Mouse (Mus musculus) small intestine, adult 2 months (tissue): ENCODE measurements around the gene Znrf2. TPM values are rescaled to one million over a fixed set of nuclear protein-coding genes. Genes with fewer than 3 reads are reported as not detected.
"Not testable (repeated sequence)": the region's sequence is repeated elsewhere in the genome, so short reads cannot be mapped to it uniquely, and the experiment has no call there.

Experiments
- H3K27ac ChIP-seq: fragments of 200-500 bp; 2 replicates; pipeline ENCODE4 v1.5.1; 2012; ENCODE audit warnings: low read depth, low read length, control low read depth, inconsistent platforms; ENCODE audit not compliant: insufficient read depth
- H3K27me3 ChIP-seq: fragments of 200-500 bp; 2 replicates; pipeline ENCODE4 v1.6.1; 2012; ENCODE audit warnings: mild to moderate bottlenecking, moderate library complexity, low read length, inconsistent platforms; ENCODE audit not compliant: control insufficient read depth, insufficient read depth
- H3K36me3 ChIP-seq: fragments of 200-500 bp; 2 replicates; pipeline ENCODE4 v1.6.1; 2012; ENCODE audit warnings: mild to moderate bottlenecking, low read length, control low read depth, inconsistent platforms; ENCODE audit not compliant: control insufficient read depth, insufficient read depth
- H3K4me1 ChIP-seq: fragments of 200-500 bp; 2 replicates; pipeline ENCODE4 v1.6.1; 2012; ENCODE audit warnings: low read length, inconsistent platforms, mixed read lengths; ENCODE audit not compliant: control insufficient read depth, insufficient read depth, insufficient read length
- H3K4me3 ChIP-seq: fragments of 200-500 bp; 2 replicates; pipeline ENCODE4 v1.5.1; 2012; ENCODE audit warnings: low read depth, mild to moderate bottlenecking, control low read depth, inconsistent platforms, low read length, moderate library complexity
- CTCF ChIP-seq: fragments of 200-500 bp; IDR thresholded peaks from 2 replicates; pipeline ENCODE4 v1.5.1; 2012; ENCODE audit warnings: low read depth, mild to moderate bottlenecking, control low read depth, inconsistent platforms, low read length, moderate library complexity, mixed read lengths; ENCODE audit not compliant: insufficient replicate concordance, insufficient read length; ENCODE audit errors: extremely low read depth
- POLR2A ChIP-seq: fragments of 200-500 bp; IDR thresholded peaks from 2 replicates; pipeline ENCODE4 v1.6.1; 2012; ENCODE audit warnings: low read depth, mild to moderate bottlenecking, control low read depth, inconsistent platforms, low read length, moderate library complexity
- WGBS: fragments of 180-500 bp; shearing (Covaris S2); methylation state at CpG from one replicate; pipeline ENCODE4 v1.1.7; 2018; 5-methylcytosine and 5-hydroxymethylcytosine counted together
- polyA plus RNA-seq: library from polyadenylated mRNA; depleted of rRNA; stranded (reverse); fragments of >200 nt; gene quantifications from 2 replicates; pipeline ENCODE4 v1.2.3, GENCODE M21; 2012

The Znrf2 gene
- polyA plus RNA-seq, 1 experiment = 7.0 TPM

DNA sequence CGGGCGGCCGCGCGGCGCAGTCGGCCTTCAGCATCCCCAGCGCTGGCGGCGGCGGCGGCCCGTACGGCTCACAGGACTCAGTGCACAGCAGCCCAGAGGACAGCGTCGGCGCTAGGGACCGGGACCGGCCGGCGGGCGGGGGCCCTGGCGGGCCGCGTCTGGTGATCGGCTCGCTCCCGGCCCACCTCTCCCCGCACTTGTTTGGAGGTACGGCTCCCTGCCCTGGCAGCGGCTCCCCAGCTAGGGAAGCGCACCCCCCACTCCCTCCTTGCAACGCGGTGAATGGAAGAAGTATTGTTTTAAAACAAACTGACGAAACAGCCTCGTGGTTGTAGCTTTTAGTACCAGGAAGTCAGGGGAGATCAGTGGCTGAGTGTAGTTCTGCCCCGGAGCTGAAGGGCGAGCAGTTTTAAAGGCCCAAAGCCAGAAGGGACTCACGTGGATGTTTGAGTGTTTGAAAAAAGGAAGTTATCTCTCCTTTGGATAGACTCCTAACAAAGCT lies 601 bp downstream of the Znrf2 start:
- no peaks in the 10 kb centered on the region for H3K27me3 ChIP-seq
- H3K36me3 ChIP-seq = no peaks in the 10 kb centered on the region
- TF ChIP-seq CTCF (no peak), POLR2A (peak; percentile 60; the same call in 1 of the 2 replicates)
- H3K4me1 ChIP-seq = peaks cover 10% of the 10 kb centered on the region
- peak overlapping the region; percentile 83 for H3K4me3 ChIP-seq
- WGBS = 4% methylated on average over 38 of the region's 39 CpGs
- H3K27ac ChIP-seq = peak overlapping the region; percentile 90

DNA sequence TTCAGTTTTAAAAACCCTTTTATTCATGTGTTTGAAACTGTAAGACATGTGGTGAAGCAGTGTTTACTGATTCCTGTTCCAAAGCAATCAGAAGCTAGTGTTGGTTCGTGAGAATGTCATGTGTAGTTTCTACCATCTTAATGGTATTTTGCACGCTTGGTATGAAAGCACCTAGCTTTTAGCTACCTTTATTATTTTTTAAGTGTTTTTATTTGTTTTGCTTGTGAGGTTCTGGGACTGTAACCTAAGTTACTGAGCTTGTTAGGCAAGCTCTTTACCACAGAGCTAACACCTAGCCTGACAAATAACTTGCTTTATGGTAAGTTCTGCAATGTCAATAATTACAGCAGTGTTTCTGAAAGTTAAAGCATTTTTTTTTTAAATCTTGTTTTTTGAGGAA lies 1.7 kb downstream of the Znrf2 start:
- WGBS = 35% methylated on average over 2 of the region's 2 CpGs
- Histone ChIP-seq H3K27me3 (no peaks in the 10 kb centered on the region), H3K4me1 (peaks cover 3% of the 10 kb centered on the region), H3K4me3 (peak overlapping the region; percentile 49), H3K36me3 (no peaks in the 10 kb centered on the region), H3K27ac (no peak overlapping the region)
- no peak for TF ChIP-seq POLR2A
- TF ChIP-seq CTCF = no peak

DNA sequence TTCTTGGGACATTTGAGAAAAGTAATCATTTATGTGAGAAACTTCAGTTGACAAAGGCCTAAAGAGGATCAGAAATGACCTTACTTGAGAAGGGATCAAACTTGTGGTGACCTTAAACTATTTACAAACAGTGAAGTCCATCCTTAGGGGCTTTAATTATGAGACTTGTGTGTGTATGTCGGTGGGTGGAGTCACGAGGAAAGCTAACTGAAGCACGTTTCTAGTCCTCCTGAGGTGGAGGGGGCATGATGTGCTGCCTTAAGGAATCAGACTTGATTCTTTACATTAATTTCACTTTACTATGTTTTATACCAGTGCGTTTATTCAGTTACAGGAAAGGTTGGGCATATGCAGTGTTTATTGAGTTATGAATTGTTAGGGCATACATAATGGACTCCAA lies 2.6 kb downstream of the Znrf2 start:
- Histone ChIP-seq H3K4me3 (no peak overlapping the region), H3K4me1 (peaks cover 3% of the 10 kb centered on the region), H3K36me3 (no peaks in the 10 kb centered on the region), H3K27ac (no peak overlapping the region), H3K27me3 (no peaks in the 10 kb centered on the region)
- TF ChIP-seq POLR2A (no peak), CTCF (no peak)
- WGBS = 42% methylated on average over 4 of the region's 4 CpGs

DNA sequence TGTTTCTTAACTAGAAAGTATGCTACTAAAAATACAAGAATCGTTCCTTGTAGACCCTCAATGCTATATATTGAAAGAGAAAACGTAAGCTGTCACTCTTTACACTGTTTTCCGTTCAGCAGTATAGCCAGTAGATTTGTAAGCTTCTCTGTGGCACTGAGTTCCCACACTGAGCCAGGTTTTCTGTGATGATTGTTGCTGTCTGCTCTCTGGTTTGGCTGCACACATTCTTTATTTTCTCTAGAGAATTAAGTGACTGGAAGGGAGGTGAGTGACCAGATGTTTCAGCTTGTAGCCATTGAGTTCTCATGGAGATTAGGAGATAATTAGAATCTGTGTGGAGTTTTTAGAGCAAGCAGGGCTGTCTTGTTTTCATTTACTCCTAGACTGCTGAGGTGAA lies 3.0 kb downstream of the Znrf2 start:
- Histone ChIP-seq H3K4me1 (peaks cover 3% of the 10 kb centered on the region), H3K27ac (no peak overlapping the region), H3K4me3 (no peak overlapping the region), H3K27me3 (no peaks in the 10 kb centered on the region), H3K36me3 (no peaks in the 10 kb centered on the region)
- TF ChIP-seq POLR2A (no peak), CTCF (no peak)
- 79% methylated on average over 3 of the region's 3 CpGs for WGBS

DNA sequence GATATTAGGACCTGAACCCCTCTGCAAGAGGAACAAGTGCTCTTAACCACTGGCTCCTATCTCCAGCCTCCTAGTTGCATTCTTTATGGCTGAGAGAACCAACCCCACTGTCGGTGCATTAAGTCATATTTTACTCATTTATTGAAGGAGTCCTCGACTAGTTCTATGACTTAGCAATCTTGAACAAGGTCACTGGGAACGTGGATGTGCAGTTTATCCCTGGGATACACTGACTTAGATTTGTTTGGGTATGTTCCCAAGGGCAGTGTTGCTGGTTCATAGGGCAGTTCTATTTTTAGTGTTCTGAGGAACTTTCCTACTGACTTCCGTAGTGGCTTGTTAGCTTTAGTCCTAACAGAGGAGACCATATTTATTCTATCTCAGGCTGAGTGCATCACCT lies 5.6 kb downstream of the Znrf2 start:
- Histone ChIP-seq H3K27ac (no peak overlapping the region), H3K4me3 (no peak overlapping the region), H3K4me1 (no peaks in the 10 kb centered on the region; the same call in none of the 2 replicates), H3K27me3 (no peaks in the 10 kb centered on the region), H3K36me3 (no peaks in the 10 kb centered on the region)
- TF ChIP-seq CTCF (no peak), POLR2A (no peak)
- WGBS = 58% methylated on average over 4 of the region's 4 CpGs

DNA sequence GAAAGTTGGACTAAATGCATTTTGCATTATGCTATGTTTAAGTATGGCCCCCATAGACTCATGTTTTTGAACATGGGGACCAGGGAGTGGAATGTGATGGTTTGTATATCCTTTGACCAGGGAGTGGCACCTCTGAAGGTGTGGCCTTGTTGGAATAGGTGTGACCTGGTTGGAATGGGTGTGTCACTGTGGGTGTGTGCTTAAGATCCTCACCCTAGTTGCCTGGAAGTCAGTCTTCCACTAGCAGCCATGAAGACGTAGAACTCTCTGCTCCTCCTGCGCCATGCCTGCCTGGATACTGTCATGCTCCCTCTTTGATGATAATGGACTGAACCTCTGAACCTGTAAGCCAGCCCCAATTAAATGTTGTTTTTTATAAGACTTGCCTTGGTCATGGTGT lies 7.8 kb downstream of the Znrf2 start:
- not testable (repeated sequence) for H3K27ac ChIP-seq, H3K36me3 ChIP-seq, H3K4me1 ChIP-seq, H3K27me3 ChIP-seq, H3K4me3 ChIP-seq
- WGBS = 74% methylated on average over 2 of the region's 2 CpGs

DNA sequence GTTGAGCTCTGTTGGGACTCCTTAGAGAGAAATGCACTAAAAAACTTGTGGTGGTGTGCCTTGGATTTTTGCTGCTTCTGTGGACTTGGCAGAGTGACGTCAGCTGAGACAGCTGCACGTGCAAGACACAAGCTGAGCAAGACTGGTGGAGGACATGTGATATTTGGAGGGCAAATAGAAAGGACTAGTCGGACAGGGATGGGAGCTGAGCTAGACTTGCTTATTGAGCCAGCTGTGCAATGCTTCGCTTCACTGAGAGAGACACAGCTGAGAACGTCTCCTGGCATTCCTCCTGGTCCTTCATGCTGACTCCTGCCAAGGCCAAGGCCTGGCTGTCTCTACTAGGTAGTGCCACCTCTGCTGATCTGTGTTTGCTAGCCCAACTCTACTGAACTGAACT lies 10.8 kb downstream of the Znrf2 start:
- Histone ChIP-seq H3K27me3 (no peaks in the 10 kb centered on the region), H3K27ac (no peak overlapping the region), H3K36me3 (no peaks in the 10 kb centered on the region), H3K4me3 (no peak overlapping the region), H3K4me1 (no peaks in the 10 kb centered on the region; the same call in 1 of the 2 replicates)
- TF ChIP-seq POLR2A = no peak
- TF ChIP-seq CTCF = no peak
- WGBS = 80% methylated on average over 5 of the region's 5 CpGs

DNA sequence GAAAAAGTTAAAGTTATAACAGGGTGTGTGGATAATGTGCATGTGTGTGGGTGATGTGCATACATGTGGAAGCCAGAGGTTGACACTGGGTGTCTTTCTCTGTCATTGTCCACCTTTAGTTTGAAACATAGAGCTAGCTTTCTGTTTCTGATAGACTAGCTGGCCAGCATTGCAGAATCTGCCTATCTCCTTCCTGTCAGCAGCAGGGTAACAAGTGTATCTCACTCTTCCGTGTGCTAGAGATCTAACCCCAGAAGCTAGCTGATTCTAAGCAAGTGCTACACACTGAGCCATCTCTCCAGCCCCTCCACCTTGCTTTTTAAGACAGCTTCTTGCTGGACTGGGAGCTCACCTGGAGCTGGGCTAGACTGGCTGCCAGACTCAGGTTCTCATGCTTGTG lies 11.6 kb downstream of the Znrf2 start:
- Histone ChIP-seq H3K36me3 (no peaks in the 10 kb centered on the region), H3K27me3 (no peaks in the 10 kb centered on the region), H3K27ac (no peak overlapping the region), H3K4me1 (no peaks in the 10 kb centered on the region; the same call in 1 of the 2 replicates), H3K4me3 (no peak overlapping the region)
- 79% methylated on average over 1 of the region's 1 CpGs for WGBS
- TF ChIP-seq POLR2A (no peak), CTCF (no peak)
